Mouse (Mus musculus) heart, postnatal 25 days (tissue): ENCODE data around the gene Zdhhc9. TPM values are rescaled to one million over a fixed set of nuclear protein-coding genes. Genes with fewer than 3 reads are reported as not detected.

ENCODE experiments used
- DNase-seq: peaks from one replicate; pipeline ENCODE4 v3.0.0; 2022; ENCODE audit warnings: low spot score
- intact Hi-C: fragments of 180-260 bp; cut with DNase I; formaldehyde crosslinking; loops from one replicate; pipeline ENCODE4 v1.15.1; 2025
- total RNA-seq, 2 experiments: library from RNA; stranded (reverse); gene quantifications; 2 replicates each; pipeline ENCODE4 v1.2.3; 2021

Gene Zdhhc9
- total RNA-seq, 2 experiments from 2014 or later = 26.5 to 35.8 TPM

DNA sequence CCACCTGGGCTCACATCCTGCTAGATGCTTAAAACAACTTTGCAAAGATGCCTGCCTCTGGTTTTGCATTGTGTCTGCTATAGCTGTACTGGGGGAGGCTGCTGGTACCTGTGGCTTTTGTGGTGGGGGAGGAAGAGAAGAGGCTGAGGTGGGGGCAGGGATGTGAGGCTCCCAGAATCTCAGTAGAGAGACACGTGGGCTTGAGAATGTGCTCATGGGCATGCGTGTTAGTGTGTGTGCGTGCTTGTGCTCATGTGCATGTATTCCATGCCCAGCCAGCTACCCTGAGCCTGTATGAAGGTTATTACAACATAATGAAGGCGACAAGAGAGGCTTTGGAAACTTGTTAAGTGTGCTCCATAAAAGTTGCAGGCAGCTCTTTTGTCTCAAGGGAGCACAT is 71.7 kb downstream of the Zdhhc9 start:
- DNase-seq = no peak
- intact Hi-C loops = no loop called here

DNA sequence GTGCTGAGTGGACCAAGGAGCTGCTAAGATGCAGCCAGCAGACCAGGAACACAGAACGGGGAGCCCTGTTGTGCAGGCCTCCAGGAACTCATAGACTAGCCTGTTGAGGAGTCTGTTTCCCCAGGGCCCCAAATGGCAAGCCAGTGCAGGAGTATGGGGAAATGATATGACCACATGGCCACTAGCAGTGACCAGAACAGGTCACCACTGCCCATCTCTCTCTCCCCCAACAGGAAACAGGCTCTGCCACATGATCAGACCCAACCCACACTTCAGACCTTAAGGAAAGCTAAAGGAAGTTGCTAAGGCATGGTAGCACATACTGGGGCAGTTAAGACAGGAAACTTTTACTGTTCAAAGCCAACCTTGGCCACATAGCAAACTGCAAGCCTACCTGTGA is 79.5 kb downstream of the Zdhhc9 start:
- intact Hi-C loops = no loop called here
- DNase-seq = no peak

DNA sequence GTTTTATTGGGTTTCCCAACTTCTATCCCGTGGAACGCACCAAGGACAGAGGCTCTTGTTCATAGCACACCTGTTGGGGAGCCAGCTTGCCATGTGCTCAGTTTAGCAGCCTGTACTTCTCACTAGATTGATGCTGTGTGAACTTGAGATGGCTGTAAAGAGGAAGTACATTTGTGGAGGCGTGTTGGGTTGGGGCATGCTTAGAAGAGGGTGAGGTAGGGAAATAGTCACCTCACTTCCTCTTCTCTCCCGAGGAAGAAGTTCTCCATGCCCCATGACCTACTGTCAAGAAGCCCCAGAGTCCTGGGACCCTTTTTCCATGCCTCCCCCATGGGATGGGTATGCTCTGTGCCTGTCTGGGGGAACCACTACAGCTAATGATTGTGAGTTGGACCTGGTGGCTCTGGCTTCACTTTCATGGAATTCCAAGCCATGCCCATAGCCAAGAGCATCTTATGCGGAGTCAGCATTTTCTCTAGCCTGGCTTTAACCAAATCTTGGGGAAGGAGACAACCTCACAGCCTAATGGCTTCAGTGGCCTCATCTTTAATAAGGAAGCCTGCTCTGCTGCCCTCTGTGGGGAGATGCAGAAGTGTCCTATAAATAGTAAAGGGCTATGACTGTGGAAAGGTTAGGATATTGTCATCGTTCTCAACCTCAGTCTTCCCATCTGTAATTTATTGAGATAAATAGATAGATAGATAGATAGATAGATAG is 81.0 kb downstream of the Zdhhc9 start:
- intact Hi-C loops = no loop called here
- no peak for DNase-seq

DNA sequence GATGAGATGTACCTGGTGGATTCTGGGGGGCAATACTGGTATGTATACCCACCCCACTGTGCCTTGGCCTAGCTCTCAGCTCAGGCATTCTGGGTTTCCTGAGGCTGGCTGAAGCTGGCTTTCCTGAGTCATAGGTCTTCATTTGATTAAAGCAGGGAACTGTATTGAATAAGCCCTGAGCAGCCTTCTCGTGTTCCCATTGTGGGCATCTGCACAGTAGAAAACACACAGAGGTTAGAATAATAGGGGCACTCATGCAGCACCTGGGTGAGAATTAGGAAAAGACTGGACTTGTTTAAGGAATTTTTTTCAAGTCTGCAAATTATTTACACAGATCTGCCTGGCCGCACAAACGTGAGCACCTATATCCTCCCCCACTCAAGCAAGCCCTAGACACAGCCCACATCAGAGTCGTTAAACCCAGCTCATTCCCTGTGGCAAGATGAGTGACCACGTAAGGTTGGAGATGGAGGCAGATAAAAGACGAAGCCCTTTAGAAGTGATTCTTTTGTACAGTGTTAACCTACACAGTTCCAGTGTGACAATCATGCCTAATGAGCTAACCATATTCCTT is 81.7 kb downstream of the Zdhhc9 start:
- intact Hi-C loops = no loop called here

GRCm38 (mm10) chrX:48124132-48125071 is 84.3 kb downstream of the Zdhhc9 start:
- peak; percentile 33 for DNase-seq
- intact Hi-C loops = loop anchor here (1.0 to 2.0 kb wide), 2 partner anchors 105 to 130 kb away; no protein-coding TSS in a partner anchor

More for the DNA sequence above, 81.7 kb downstream of the Zdhhc9 start:
- DNase-seq = no peak

Other genes starting within 250 kb of the Zdhhc9 start
- 10 to 100 TPM in 1 of 2 experiments, 1 to 10 TPM in 1; 9.3 to 17.0 TPM for gene Apln, start 174.0 kb downstream of the Zdhhc9 start, total RNA-seq
- 1 to 10 TPM; 2.7 to 3.6 TPM for gene Xpnpep2, start 100.2 kb downstream of the Zdhhc9 start, total RNA-seq
- gene Sash3, start 62.4 kb downstream of the Zdhhc9 start, total RNA-seq = 1 to 10 TPM in 1 of 2 experiments, under 1 TPM in 1; 0.84 to 1.2 TPM
- gene Utp14a, start 48.0 kb upstream of the Zdhhc9 start, total RNA-seq = 10 to 100 TPM; 12.6 to 17.9 TPM
- 1 to 10 TPM; 5.3 to 7.6 TPM for gene Bcorl1, start 132.5 kb upstream of the Zdhhc9 start, total RNA-seq